Mouse (Mus musculus) neural tube, embryonic 13.5 days (tissue): ENCODE results near the gene Dnah8. TPM values are rescaled to one million over a fixed set of nuclear protein-coding genes. Genes with fewer than 3 reads are reported as not detected.

Source experiments
- ATAC-seq: fragments of 200-750 bp; cut with Nextera tagmentation; 2 replicates; pipeline ENCODE4 v1.8.0; 2017; ENCODE audit warnings: low read depth, mild to moderate bottlenecking, moderate TSS enrichment, moderate library complexity
- H3K27ac ChIP-seq: fragments of 300-500 bp; sonication (generic); replicated peaks from 2 replicates; pipeline ENCODE4 v1.5.1; 2015; ENCODE audit warnings: moderate library complexity, mild to moderate bottlenecking, inconsistent platforms
- H3K27me3 ChIP-seq: fragments of 300-500 bp; sonication (generic); 2 replicates; pipeline ENCODE4 v1.6.1; 2015; ENCODE audit warnings: mild to moderate bottlenecking, inconsistent platforms
- H3K36me3 ChIP-seq: fragments of 300-500 bp; sonication (generic); 2 replicates; pipeline ENCODE4 v1.6.1; 2015; ENCODE audit warnings: mild to moderate bottlenecking, inconsistent platforms
- H3K4me1 ChIP-seq: fragments of 300-500 bp; sonication (generic); replicated peaks from 2 replicates; pipeline ENCODE4 v1.6.1; 2015; ENCODE audit warnings: inconsistent platforms
- H3K4me2 ChIP-seq: fragments of 300-500 bp; sonication (generic); 2 replicates; pipeline ENCODE4 v1.6.1; 2015; ENCODE audit warnings: inconsistent platforms, mild to moderate bottlenecking, moderate library complexity
- H3K4me3 ChIP-seq: fragments of 300-500 bp; sonication (generic); 2 replicates; pipeline ENCODE4 v1.5.1; 2015; ENCODE audit warnings: mild to moderate bottlenecking, inconsistent platforms
- H3K9ac ChIP-seq: fragments of 300-500 bp; sonication (generic); 2 replicates; pipeline ENCODE4 v1.6.1; 2015; ENCODE audit warnings: moderate library complexity, mild to moderate bottlenecking, inconsistent platforms
- H3K9me3 ChIP-seq: fragments of 300-500 bp; sonication (generic); 2 replicates; pipeline ENCODE4 v1.6.1; 2016; ENCODE audit warnings: inconsistent platforms
- WGBS: fragments of 180-500 bp; shearing (Covaris S2); methylation state at CpG from one replicate; pipeline ENCODE4 v1.1.7; 2015; 5-methylcytosine and 5-hydroxymethylcytosine counted together
- polyA plus RNA-seq: library from polyadenylated mRNA; unstranded; fragments of >200 nt; fragmentation: Nextera tagmentation; extraction: Ambion mirVana; gene quantifications from 2 replicates; pipeline ENCODE4 v1.2.1, GENCODE M21; 2015

The Dnah8 gene
- polyA plus RNA-seq, 1 experiment from 2014 or later: 1.2 TPM

GRCm38 (mm10) chr17:30910866-30911731 lies 286.9 kb downstream of the Dnah8 start:
- Histone ChIP-seq H3K36me3 (no peaks in the 10 kb centered on the region), H3K4me3 (no peak overlapping the region), H3K4me1 (peaks cover 27% of the 10 kb centered on the region), H3K27me3 (peaks cover 25% of the 10 kb centered on the region), H3K9ac (no peak overlapping the region), H3K9me3 (no peaks in the 10 kb centered on the region), H3K27ac (no peak overlapping the region), H3K4me2 (peak overlapping the region; percentile 38)
- WGBS: 43% methylated on average over 27 of the region's 27 CpGs
- ATAC-seq: peak; percentile 81

GRCm38 (mm10) chr17:30911732-30912088 lies 287.6 kb downstream of the Dnah8 start:
- Histone ChIP-seq H3K4me3 (no peak overlapping the region), H3K27me3 (peaks cover 25% of the 10 kb centered on the region), H3K4me2 (peak overlapping the region; percentile 38), H3K27ac (0 out of 2 replicates have a peak overlapping the region, but pooled peaks have one; percentile 38), H3K4me1 (peaks cover 27% of the 10 kb centered on the region), H3K9ac (no peak overlapping the region), H3K36me3 (no peaks in the 10 kb centered on the region), H3K9me3 (no peaks in the 10 kb centered on the region)
- ATAC-seq: peak; percentile 42; the same call in 1 of the 2 replicates
- WGBS: 8% methylated on average over 8 of the region's 8 CpGs

- Histone ChIP-seq H3K9ac (no peak overlapping the region), H3K4me2 (no peak overlapping the region), H3K4me1 (peaks cover 27% of the 10 kb centered on the region), H3K4me3 (no peak overlapping the region), H3K9me3 (no peaks in the 10 kb centered on the region), H3K27ac (no peak overlapping the region), H3K27me3 (peaks cover 17% of the 10 kb centered on the region), H3K36me3 (no peaks in the 10 kb centered on the region)
- 44% methylated on average over 5 of the region's 5 CpGs for WGBS
- ATAC-seq: no peak
Observed at GRCm38 (mm10) chr17:30912536-30912935, 288.4 kb downstream of the Dnah8 start.

- Histone ChIP-seq H3K27ac (no peak overlapping the region), H3K9me3 (no peaks in the 10 kb centered on the region), H3K36me3 (no peaks in the 10 kb centered on the region), H3K4me1 (peaks cover 27% of the 10 kb centered on the region), H3K4me3 (no peak overlapping the region), H3K4me2 (no peak overlapping the region), H3K9ac (no peak overlapping the region), H3K27me3 (peaks cover 11% of the 10 kb centered on the region; the same call in 1 of the 2 replicates)
- ATAC-seq: no peak
Observed at GRCm38 (mm10) chr17:30914264-30914663, 290.1 kb downstream of the Dnah8 start.

GRCm38 (mm10) chr17:30923566-30923965 lies 299.4 kb downstream of the Dnah8 start:
- no peak overlapping the region for H3K4me2 ChIP-seq
- H3K27me3 ChIP-seq: no peaks in the 10 kb centered on the region
- H3K36me3 ChIP-seq: no peaks in the 10 kb centered on the region
- H3K9ac ChIP-seq: no peak overlapping the region
- no peak overlapping the region for H3K27ac ChIP-seq
- H3K4me3 ChIP-seq: no peak overlapping the region
- H3K4me1 ChIP-seq: no peaks in the 10 kb centered on the region
- no peaks in the 10 kb centered on the region for H3K9me3 ChIP-seq
- ATAC-seq: no peak
- WGBS: 80% methylated on average over 4 of the region's 4 CpGs

Other genes with a start within 250 kb of the Dnah8 start
- gene Btbd9, start 47.9 kb upstream of the Dnah8 start, polyA plus RNA-seq: 122 and 126 TPM in 2 replicates
- gene Glo1, start 2.5 kb downstream of the Dnah8 start, polyA plus RNA-seq: 157 and 160 TPM in 2 replicates